Mouse (Mus musculus): Measurements from ENCODE around the gene Dis3l. TPM values are rescaled to one million over a fixed set of nuclear protein-coding genes. Genes with fewer than 3 reads are reported as not detected.
A peak's percentile ranks its signal among the peaks of the same experiment; 100 is the strongest.

Gene Dis3l
- polyA plus RNA-seq, 1 experiment: 7.2 TPM

DNA sequence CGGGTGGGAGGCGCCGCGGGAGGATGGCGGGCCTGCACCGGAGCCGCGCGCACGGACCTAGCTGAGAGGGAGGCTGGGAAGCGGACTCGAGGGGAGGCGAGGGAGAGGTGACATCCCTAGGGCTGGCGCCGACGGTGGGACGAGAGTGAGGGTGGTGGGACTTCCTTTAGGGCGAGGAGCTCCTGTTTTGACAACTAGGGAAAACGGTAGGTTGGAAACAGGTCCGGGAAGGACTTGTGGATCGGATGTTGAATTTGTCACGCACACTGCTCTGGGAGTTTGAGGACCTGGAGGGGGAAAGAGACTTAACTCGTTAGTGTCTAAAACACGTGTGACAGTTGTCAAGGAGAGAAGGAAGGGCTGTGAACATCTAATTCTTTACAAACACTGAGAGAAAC, 59.3 kb downstream of the Dis3l start:
- no peak for TF ChIP-seq POLR2A (IDR thresholded peaks at IDR 0.05; ENCODE audit: low read depth, low read length)
- no peak for TF ChIP-seq CTCF (IDR thresholded peaks at IDR 0.05; ENCODE audit: extremely low read depth, insufficient read length, insufficient replicate concordance, low read depth, low read length)
- WGBS: 1% methylated on average over 24 of the region's 24 CpGs
- Histone ChIP-seq H3K4me1 (ENCODE audit: control insufficient read depth, insufficient read depth, insufficient read length, low read length) (peaks cover 3% of the 10 kb centered on the region; the same call in 1 of the 2 replicates), H3K36me3 (ENCODE audit: control insufficient read depth, insufficient read depth, low read length) (no peaks in the 10 kb centered on the region), H3K27me3 (ENCODE audit: control insufficient read depth, insufficient read depth, low read length) (no peaks in the 10 kb centered on the region), H3K4me3 (ENCODE audit: low read depth, low read length) (peak overlapping the region; percentile 98), H3K27ac (ENCODE audit: insufficient read depth, low read depth, low read length) (0 out of 2 replicates have a peak overlapping the region, but pooled peaks have one; percentile 13)

DNA sequence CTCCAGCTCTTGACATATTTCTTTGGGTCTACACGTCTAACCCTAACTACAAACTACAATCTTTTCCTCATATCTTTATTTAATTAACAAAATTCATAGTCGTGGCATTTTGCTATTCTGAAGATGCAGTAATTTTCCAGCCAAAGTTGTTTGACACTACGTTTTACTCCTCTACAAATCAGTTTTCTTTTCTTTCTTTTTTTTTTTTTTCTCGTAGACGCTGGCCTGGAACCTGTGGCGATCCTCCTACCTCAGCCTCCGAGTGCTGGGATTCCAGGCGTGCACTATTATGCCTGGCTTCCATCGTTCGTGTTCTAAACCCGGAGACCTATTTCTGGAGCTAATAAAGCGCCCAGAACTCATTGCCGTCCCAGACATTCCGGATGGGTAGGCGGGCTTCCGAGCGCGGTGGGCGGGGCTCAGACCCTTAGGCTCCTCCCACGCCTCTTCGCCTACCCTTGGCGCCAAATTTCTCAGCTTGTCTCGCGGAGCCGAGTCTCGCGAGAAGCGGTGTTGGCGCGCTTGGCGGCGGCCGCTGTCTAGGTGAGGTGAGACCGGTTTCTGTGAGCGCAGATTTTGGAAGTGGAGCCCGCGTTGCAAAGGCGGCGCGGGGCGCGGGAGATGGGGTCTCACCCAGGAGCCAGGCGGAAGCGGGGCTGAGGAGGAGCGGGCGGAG, 59.8 kb downstream of the Dis3l start, which contains the start of gene Tipin:
Gene Tipin (plus strand): TSS at position 477 of the 676 bp plus-strand sequence.
- under 1% methylated on average over 46 of the region's 46 CpGs for WGBS
- H3K27me3 ChIP-seq (ENCODE audit: control insufficient read depth, insufficient read depth, low read length): no peaks in the 10 kb centered on the region
- peaks cover 3% of the 10 kb centered on the region; the same call in 1 of the 2 replicates for H3K4me1 ChIP-seq (ENCODE audit: control insufficient read depth, insufficient read depth, insufficient read length, low read length)
- no peaks in the 10 kb centered on the region for H3K36me3 ChIP-seq (ENCODE audit: control insufficient read depth, insufficient read depth, low read length)
- H3K4me3 ChIP-seq (ENCODE audit: low read depth, low read length): peak within 1 kb of the TSS; percentile 98
- H3K27ac ChIP-seq (ENCODE audit: insufficient read depth, low read depth, low read length): 0 out of 2 replicates have a peak within 1 kb of the TSS, but pooled peaks have one; percentile 13
- TF ChIP-seq POLR2A (IDR thresholded peaks at IDR 0.05; ENCODE audit: low read depth, low read length) (peak; percentile 52; the same call in 1 of the 2 replicates), CTCF (IDR thresholded peaks at IDR 0.05; ENCODE audit: extremely low read depth, insufficient read length, insufficient replicate concordance, low read depth, low read length) (no peak)

DNA sequence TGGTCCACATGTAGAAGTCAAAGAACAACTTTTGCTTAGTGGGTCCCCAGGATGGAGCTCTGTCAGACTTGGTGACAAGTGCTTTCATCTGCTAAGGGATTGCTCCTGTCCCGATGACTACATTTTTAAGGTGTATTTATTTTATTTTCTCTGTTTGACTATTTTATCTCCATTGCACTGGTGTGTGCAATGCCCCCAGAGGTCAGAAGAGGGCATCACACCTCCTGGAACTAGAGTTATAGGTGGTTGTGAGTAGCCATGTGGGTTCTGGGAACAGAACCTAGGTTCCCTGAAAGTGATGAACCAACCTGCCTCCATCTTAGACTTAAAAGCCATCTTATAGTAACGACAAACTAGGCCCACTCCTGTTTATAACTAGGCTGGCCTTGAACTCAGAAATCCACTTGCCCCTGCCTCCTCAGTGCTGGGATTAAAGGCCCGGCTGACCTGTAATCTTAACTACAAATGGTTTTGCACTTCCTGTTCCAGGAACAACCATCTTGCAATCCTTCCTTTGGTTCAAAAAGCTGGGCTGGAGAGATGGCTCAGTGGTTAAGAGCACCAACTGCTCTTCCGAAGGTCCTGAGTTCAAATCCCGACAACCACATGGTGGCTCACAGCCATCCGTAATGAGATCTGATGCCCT, 62.3 kb downstream of the Dis3l start:
- H3K4me3 ChIP-seq (ENCODE audit: low read depth, low read length): no peak overlapping the region
- TF ChIP-seq CTCF (IDR thresholded peaks at IDR 0.05; ENCODE audit: extremely low read depth, insufficient read length, insufficient replicate concordance, low read depth, low read length): no peak
- no peak for TF ChIP-seq POLR2A (IDR thresholded peaks at IDR 0.05; ENCODE audit: low read depth, low read length)
- H3K27me3 ChIP-seq (ENCODE audit: control insufficient read depth, insufficient read depth, low read length): no peaks in the 10 kb centered on the region
- no peaks in the 10 kb centered on the region for H3K36me3 ChIP-seq (ENCODE audit: control insufficient read depth, insufficient read depth, low read length)
- 93% methylated on average over 6 of the region's 6 CpGs for WGBS
- no peak overlapping the region for H3K27ac ChIP-seq (ENCODE audit: insufficient read depth, low read depth, low read length)
- peaks cover 3% of the 10 kb centered on the region; the same call in 1 of the 2 replicates for H3K4me1 ChIP-seq (ENCODE audit: control insufficient read depth, insufficient read depth, insufficient read length, low read length)

DNA sequence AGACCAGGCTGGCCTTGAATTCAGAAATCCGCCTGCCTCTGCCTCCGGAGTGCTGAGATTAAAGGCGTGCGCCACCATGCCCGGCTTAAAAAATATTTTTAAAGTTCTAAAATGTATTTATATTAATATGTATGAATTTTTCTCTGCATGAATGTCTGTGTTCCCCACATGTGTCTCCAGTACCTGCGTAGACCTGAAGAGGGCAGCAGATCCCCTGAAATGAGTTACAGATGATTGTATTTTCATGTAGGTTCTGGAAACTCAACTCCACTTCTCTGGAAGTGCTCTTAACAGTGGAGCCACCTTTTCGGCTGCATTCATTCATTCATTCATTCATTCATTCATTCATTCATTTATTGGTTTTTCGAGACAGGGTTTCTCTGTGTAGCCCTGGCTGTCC, 63.4 kb downstream of the Dis3l start:
- TF ChIP-seq POLR2A (IDR thresholded peaks at IDR 0.05; ENCODE audit: low read depth, low read length): no peak
- TF ChIP-seq CTCF (IDR thresholded peaks at IDR 0.05; ENCODE audit: extremely low read depth, insufficient read length, insufficient replicate concordance, low read depth, low read length): no peak
- WGBS: 74% methylated on average over 8 of the region's 8 CpGs
- H3K4me3 ChIP-seq (ENCODE audit: low read depth, low read length): no peak overlapping the region

DNA sequence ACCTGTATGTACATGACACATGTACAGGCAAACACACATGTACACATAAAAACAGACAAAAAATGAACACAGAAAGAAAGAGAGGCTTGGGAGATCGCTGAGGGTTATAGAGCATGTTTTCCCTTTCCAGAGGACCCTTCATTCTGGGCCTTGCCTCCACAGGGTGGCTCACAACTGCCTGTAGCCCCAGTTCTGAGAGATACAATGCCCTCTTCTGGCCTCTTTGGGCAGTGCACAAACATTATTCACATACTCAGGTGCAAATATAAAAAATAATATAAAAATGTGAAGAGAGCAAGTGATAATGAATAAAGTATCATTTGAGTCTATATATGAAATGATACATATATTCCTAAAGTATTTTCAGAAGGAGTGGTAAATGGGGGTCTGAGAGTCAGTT, 66.2 kb downstream of the Dis3l start:
- Histone ChIP-seq H3K4me3 (ENCODE audit: low read depth, low read length) (no peak overlapping the region), H3K27ac (ENCODE audit: insufficient read depth, low read depth, low read length) (no peak overlapping the region), H3K27me3 (ENCODE audit: control insufficient read depth, insufficient read depth, low read length) (no peaks in the 10 kb centered on the region), H3K36me3 (ENCODE audit: control insufficient read depth, insufficient read depth, low read length) (no peaks in the 10 kb centered on the region), H3K4me1 (ENCODE audit: control insufficient read depth, insufficient read depth, insufficient read length, low read length) (no peaks in the 10 kb centered on the region)
- WGBS: 81% methylated on average over 1 of the region's 1 CpGs
- TF ChIP-seq POLR2A (IDR thresholded peaks at IDR 0.05; ENCODE audit: low read depth, low read length): no peak
- TF ChIP-seq CTCF (IDR thresholded peaks at IDR 0.05; ENCODE audit: extremely low read depth, insufficient read length, insufficient replicate concordance, low read depth, low read length): no peak

More for the DNA sequence above, 63.4 kb downstream of the Dis3l start:
- Histone ChIP-seq H3K27me3 (ENCODE audit: control insufficient read depth, insufficient read depth, low read length) (no peaks in the 10 kb centered on the region), H3K27ac (ENCODE audit: insufficient read depth, low read depth, low read length) (no peak overlapping the region), H3K36me3 (ENCODE audit: control insufficient read depth, insufficient read depth, low read length) (no peaks in the 10 kb centered on the region), H3K4me1 (ENCODE audit: control insufficient read depth, insufficient read depth, insufficient read length, low read length) (peaks cover 3% of the 10 kb centered on the region; the same call in 1 of the 2 replicates)

DNA sequence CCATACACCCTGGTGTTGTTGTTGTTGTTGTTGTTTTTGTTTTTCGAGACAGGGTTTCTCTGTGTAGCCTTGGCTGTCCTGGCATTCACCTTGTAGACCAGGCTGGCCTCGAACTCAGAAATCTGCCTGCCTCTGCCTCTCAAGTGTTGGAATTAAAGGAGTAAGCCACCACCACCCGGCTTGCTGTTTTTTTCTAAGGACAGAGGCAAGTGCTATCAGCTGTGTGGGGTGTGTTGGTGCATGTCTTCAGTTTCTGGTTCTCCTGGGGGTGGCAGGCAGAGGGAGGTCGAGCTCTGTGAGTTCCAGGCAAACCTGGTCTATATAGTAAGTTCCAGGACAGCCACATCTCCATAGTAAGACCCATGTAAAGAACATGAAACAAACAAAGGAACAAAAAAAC, 66.8 kb downstream of the Dis3l start:
- TF ChIP-seq POLR2A (IDR thresholded peaks at IDR 0.05; ENCODE audit: low read depth, low read length) (no peak), CTCF (IDR thresholded peaks at IDR 0.05; ENCODE audit: extremely low read depth, insufficient read length, insufficient replicate concordance, low read depth, low read length) (no peak)
- no peaks in the 10 kb centered on the region for H3K27me3 ChIP-seq (ENCODE audit: control insufficient read depth, insufficient read depth, low read length)
- no peaks in the 10 kb centered on the region for H3K4me1 ChIP-seq (ENCODE audit: control insufficient read depth, insufficient read depth, insufficient read length, low read length)
- no peaks in the 10 kb centered on the region for H3K36me3 ChIP-seq (ENCODE audit: control insufficient read depth, insufficient read depth, low read length)
- WGBS: 78% methylated on average over 4 of the region's 4 CpGs
- no peak overlapping the region for H3K4me3 ChIP-seq (ENCODE audit: low read depth, low read length)
- H3K27ac ChIP-seq (ENCODE audit: insufficient read depth, low read depth, low read length): no peak overlapping the region

DNA sequence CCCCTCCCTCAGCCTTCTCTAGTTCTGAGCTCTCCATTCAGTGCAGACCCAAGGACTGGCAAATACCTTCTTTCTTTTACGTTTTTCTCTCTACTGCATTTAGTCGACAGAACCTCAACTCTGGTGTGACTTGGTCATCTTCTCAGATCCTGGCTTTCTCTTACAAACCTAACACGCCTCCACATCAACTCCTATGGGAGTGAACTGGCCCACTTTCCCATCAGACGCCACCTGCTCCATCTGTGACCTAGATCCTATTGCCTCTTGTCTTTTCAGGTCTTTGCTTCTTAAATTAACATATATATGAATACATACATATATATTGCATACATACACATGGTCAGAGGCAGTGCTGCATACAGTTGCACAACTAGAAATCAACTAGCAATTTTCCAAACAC, 67.3 kb downstream of the Dis3l start:
- Histone ChIP-seq H3K4me1 (ENCODE audit: control insufficient read depth, insufficient read depth, insufficient read length, low read length) (no peaks in the 10 kb centered on the region), H3K36me3 (ENCODE audit: control insufficient read depth, insufficient read depth, low read length) (no peaks in the 10 kb centered on the region), H3K27me3 (ENCODE audit: control insufficient read depth, insufficient read depth, low read length) (no peaks in the 10 kb centered on the region), H3K4me3 (ENCODE audit: low read depth, low read length) (no peak overlapping the region), H3K27ac (ENCODE audit: insufficient read depth, low read depth, low read length) (no peak overlapping the region)
- WGBS: 76% methylated on average over 4 of the region's 4 CpGs
- TF ChIP-seq POLR2A (IDR thresholded peaks at IDR 0.05; ENCODE audit: low read depth, low read length) (no peak), CTCF (IDR thresholded peaks at IDR 0.05; ENCODE audit: extremely low read depth, insufficient read length, insufficient replicate concordance, low read depth, low read length) (no peak)

Measured in small intestine, adult 2 months (tissue).